ENCODE assay signal across 27 mouse cellular contexts in genomic region chr16:48890733-48891132, GRCm38 (mm10). TPM values are rescaled to one million over a fixed set of nuclear protein-coding genes. Genes with fewer than 3 reads are reported as not detected.
DNase-seq lines count a peak whose midpoint lies in the region; ATAC-seq and TF ChIP-seq lines count a peak whose summit lies in the region.
"Had no signal": no experiment of that assay in that cellular context is flagged by ENCODE, and none has a peak within 500 bp of the region (broad histone marks: within the 10 kb centered on the region; RNA-seq: fewer than 3 reads in every experiment).

No protein-coding gene starts in this region.

- ATAC-seq in liver, embryonic 11.5 days (replicated peaks; ENCODE audit: low FRiP score): no peak
- peak; percentile 72; the same call in 1 of the 2 replicates for ATAC-seq in neural tube, embryonic 15.5 days (ENCODE audit: low FRiP score)
- ATAC-seq: activated CD4-positive, CD25-positive, alpha-beta regulatory T cell, adult 4 months; CD4-positive, CD25-positive, alpha-beta regulatory T cell, adult 4 months; forebrain, embryonic 13.5 days; forebrain, postnatal 0 days; Patski had no signal

- H3K9ac ChIP-seq in liver, adult 2 months (ENCODE audit: low read depth, low read length): no peak overlapping the region
- no peak overlapping the region for H3K9ac ChIP-seq in liver, embryonic 11.5 days (ENCODE audit: low read depth, low read length)
- no peak overlapping the region for H3K9ac ChIP-seq in neural tube, embryonic 15.5 days (replicated peaks)
- H3K9ac ChIP-seq: embryonic facial prominence, embryonic 13.5 days; forebrain, embryonic 13.5 days; forebrain, postnatal 0 days; heart, embryonic 15.5 days; hindbrain, embryonic 13.5 days had no signal

- WGBS in liver, adult 2 months: 12% methylated on average over 2 of the region's 2 CpGs
- 46% methylated on average over 2 of the region's 2 CpGs for WGBS in liver, embryonic 11.5 days
- WGBS in neural tube, embryonic 15.5 days: 53% methylated on average over 2 of the region's 2 CpGs

- no peak overlapping the region for H3K4me2 ChIP-seq in liver, embryonic 11.5 days
- no peak overlapping the region for H3K4me2 ChIP-seq in neural tube, embryonic 15.5 days
- H3K4me2 ChIP-seq: embryonic facial prominence, embryonic 13.5 days; forebrain, embryonic 13.5 days; heart, embryonic 11.5 days; heart, embryonic 15.5 days; hindbrain, embryonic 13.5 days had no signal

- H3K27me3 ChIP-seq in liver, adult 2 months (ENCODE audit: control insufficient read depth, insufficient read depth, low read length): no peaks in the 10 kb centered on the region
- no peaks in the 10 kb centered on the region for H3K27me3 ChIP-seq in liver, embryonic 11.5 days (replicated peaks; ENCODE audit: control insufficient read depth, insufficient read depth, low read length)
- no peaks in the 10 kb centered on the region for H3K27me3 ChIP-seq in neural tube, embryonic 15.5 days (replicated peaks)
- H3K27me3 ChIP-seq: embryonic facial prominence, embryonic 13.5 days; forebrain, embryonic 13.5 days; heart, embryonic 15.5 days; hindbrain, embryonic 13.5 days; Patski had no signal

- H3K27ac ChIP-seq in liver, adult 2 months (replicated peaks; ENCODE audit: insufficient read depth, low read depth, low read length): no peak overlapping the region
- no peak overlapping the region for H3K27ac ChIP-seq in liver, embryonic 11.5 days (ENCODE audit: low read depth, low read length)
- no peak overlapping the region for H3K27ac ChIP-seq in neural tube, embryonic 15.5 days (replicated peaks)
- H3K27ac ChIP-seq in left cerebral cortex, adult 2 months: no peak overlapping the region
- H3K27ac ChIP-seq: embryonic facial prominence, embryonic 13.5 days; forebrain, embryonic 13.5 days; heart, adult 2 months; heart, embryonic 15.5 days; hindbrain, embryonic 13.5 days had no signal

- no peak overlapping the region for H3K4me3 ChIP-seq in liver, adult 2 months (ENCODE audit: insufficient read depth, low read depth, low read length)
- no peak overlapping the region for H3K4me3 ChIP-seq in liver, embryonic 11.5 days (ENCODE audit: low read depth, low read length)
- H3K4me3 ChIP-seq in neural tube, embryonic 15.5 days (replicated peaks): no peak overlapping the region
- no peak overlapping the region for H3K4me3 ChIP-seq in left cerebral cortex, adult 2 months
- H3K4me3 ChIP-seq: embryonic facial prominence, embryonic 13.5 days; forebrain, embryonic 13.5 days; heart, adult 2 months; heart, embryonic 15.5 days; hindbrain, embryonic 13.5 days had no signal

- intact Hi-C loops in left cerebral cortex, adult 2 months (cut with DNase I): no loop called here

- no peaks in the 10 kb centered on the region for H3K9me3 ChIP-seq in liver, embryonic 11.5 days (ENCODE audit: control insufficient read depth, low read length)
- H3K9me3 ChIP-seq in neural tube, embryonic 15.5 days (replicated peaks): no peaks in the 10 kb centered on the region
- H3K9me3 ChIP-seq: embryonic facial prominence, embryonic 13.5 days; forebrain, embryonic 13.5 days; G1E; heart, embryonic 15.5 days; hindbrain, embryonic 13.5 days had no signal

- peak; percentile 1 for DNase-seq in embryo, embryonic 11 days
- no peak for DNase-seq in embryo, embryonic 10.5 days (ENCODE audit: low spot score)
- DNase-seq in liver, adult 2 months (ENCODE audit: extremely low read depth, low read depth, low spot score): peak; percentile 1
- DNase-seq in liver, embryonic 11.5 days (ENCODE audit: low spot score): no peak
- DNase-seq in MN1 (ENCODE audit: low spot score): peak; percentile 12
- no peak for DNase-seq in left cerebral cortex, adult 2 months (ENCODE audit: extremely low spot score in 1 of 2, low spot score in 2 of 2)
- DNase-seq: adrenal gland, adult 2 months; adrenal gland, postnatal 25 days; B cell, adult 2 months; cerebellum, adult 2 months; cerebellum, postnatal 10 days; forebrain, postnatal 0 days; gastrocnemius, postnatal 14 days; heart, adult 2 months; heart, postnatal 14 days had no signal

- TF ChIP-seq POLR2A in liver, adult 2 months (IDR thresholded peaks at IDR 0.05; ENCODE audit: extremely low read depth, insufficient read depth, low read length): no peak

- no peaks in the 10 kb centered on the region for H3K79me2 ChIP-seq in liver, adult 2 months (ENCODE audit: control insufficient read depth, insufficient read depth, low read length)

- peaks cover 2% of the 10 kb centered on the region; the same call in 1 of the 2 replicates for H3K4me1 ChIP-seq in liver, adult 2 months (ENCODE audit: control insufficient read depth, insufficient read depth, low read length)
- no peaks in the 10 kb centered on the region for H3K4me1 ChIP-seq in liver, embryonic 11.5 days (replicated peaks; ENCODE audit: control insufficient read depth, insufficient read depth, low read length)
- no peaks in the 10 kb centered on the region for H3K4me1 ChIP-seq in neural tube, embryonic 15.5 days
- H3K4me1 ChIP-seq: embryonic facial prominence, embryonic 13.5 days; forebrain, embryonic 13.5 days; heart, embryonic 15.5 days; hindbrain, embryonic 13.5 days had no signal

- H3K36me3 ChIP-seq in liver, adult 2 months (ENCODE audit: control insufficient read depth, insufficient read depth, low read length): no peaks in the 10 kb centered on the region
- H3K36me3 ChIP-seq in liver, embryonic 11.5 days (ENCODE audit: control insufficient read depth, insufficient read depth, low read length): no peaks in the 10 kb centered on the region
- no peaks in the 10 kb centered on the region for H3K36me3 ChIP-seq in neural tube, embryonic 15.5 days
- H3K36me3 ChIP-seq: embryonic facial prominence, embryonic 13.5 days; G1E; heart, embryonic 15.5 days; hindbrain, embryonic 13.5 days had no signal

- TF ChIP-seq CTCF in liver, adult 2 months (IDR thresholded peaks at IDR 0.05; ENCODE audit: low read depth, low read length): no peak
- TF ChIP-seq CTCF in left cerebral cortex, adult 2 months (IDR thresholded peaks at IDR 0.05): no peak

RNA-seq across cellular contexts. Expression of gene Retnlg, which starts 18.3 kb away (rescaled TPM):
- total RNA-seq in liver, adult 2 months (2014; rRNA removed): 0.74 TPM in 1 of 2 replicates, not detected in the other
- polyA plus RNA-seq in liver, adult 2 months (2012; rRNA removed): 0.42 and 0.75 TPM in 2 replicates
- polyA plus RNA-seq in liver, embryonic 11.5 days (2014; fragmentation: Nextera tagmentation; extraction: Ambion mirVana): not detected in 2 replicates
- polyA plus RNA-seq in neural tube, embryonic 15.5 days (2015; fragmentation: Nextera tagmentation; extraction: Ambion mirVana): 0.37 and 1.2 TPM in 2 replicates
- total RNA-seq in left cerebral cortex, adult 2 months (2021): under 1 TPM in 1 of 2 experiments, not detected in 1; 0.63 TPM
- total RNA-seq: adrenal gland, postnatal 25 days; forebrain, postnatal 0 days; G1E; gastrocnemius, adult 18-20 months; gastrocnemius, postnatal 14 days had no signal
- polyA plus RNA-seq: activated CD4-positive, CD25-positive, alpha-beta regulatory T cell, adult 4 months; adrenal gland, adult 2 months; CD4-positive, CD25-positive, alpha-beta regulatory T cell, adult 4 months; embryonic facial prominence, embryonic 13.5 days; forebrain, embryonic 13.5 days; G1E; heart, embryonic 11.5 days; Patski had no signal

RNA-seq across cellular contexts. Expression of gene Retnla, which starts 48.4 kb away (rescaled TPM):
- total RNA-seq in liver, adult 2 months (2014; rRNA removed): 0.18 TPM in 1 of 2 replicates, not detected in the other
- not detected in 2 replicates for polyA plus RNA-seq in liver, adult 2 months (2012; rRNA removed)
- not detected in 2 replicates for polyA plus RNA-seq in liver, embryonic 11.5 days (2014; fragmentation: Nextera tagmentation; extraction: Ambion mirVana)
- polyA plus RNA-seq in neural tube, embryonic 15.5 days (2015; fragmentation: Nextera tagmentation; extraction: Ambion mirVana): not detected in 2 replicates
- not detected for total RNA-seq in left cerebral cortex, adult 2 months (2021)
- total RNA-seq: forebrain, postnatal 0 days; G1E; hematopoietic stem cell, adult 5-6 weeks had no signal
- polyA plus RNA-seq: activated CD4-positive, CD25-positive, alpha-beta regulatory T cell, adult 4 months; CD4-positive, CD25-positive, alpha-beta regulatory T cell, adult 4 months; cerebellum, adult 2 months; embryonic facial prominence, embryonic 13.5 days; forebrain, embryonic 13.5 days; G1E; heart, embryonic 11.5 days; hindbrain, embryonic 13.5 days; Patski had no signal

Comparison
In these comparisons a context has a peak if more than half of its experiments do, and no peak if none do; other contexts are left out.
1. DNase-seq: peak in embryo, embryonic 11 days (single experiment), liver, adult 2 months (single experiment) and MN1 (single experiment); none in embryo, embryonic 10.5 days (single experiment), liver, embryonic 11.5 days (single experiment) and left cerebral cortex, adult 2 months (0 of 2).